Mouse (Mus musculus): Measurements from ENCODE around the gene Pla2g4a. TPM values are rescaled to one million over a fixed set of nuclear protein-coding genes. Genes with fewer than 3 reads are reported as not detected.

Gene Pla2g4a
- polyA plus RNA-seq, 1 experiment from 2014 or later: 12.2 TPM

DNA sequence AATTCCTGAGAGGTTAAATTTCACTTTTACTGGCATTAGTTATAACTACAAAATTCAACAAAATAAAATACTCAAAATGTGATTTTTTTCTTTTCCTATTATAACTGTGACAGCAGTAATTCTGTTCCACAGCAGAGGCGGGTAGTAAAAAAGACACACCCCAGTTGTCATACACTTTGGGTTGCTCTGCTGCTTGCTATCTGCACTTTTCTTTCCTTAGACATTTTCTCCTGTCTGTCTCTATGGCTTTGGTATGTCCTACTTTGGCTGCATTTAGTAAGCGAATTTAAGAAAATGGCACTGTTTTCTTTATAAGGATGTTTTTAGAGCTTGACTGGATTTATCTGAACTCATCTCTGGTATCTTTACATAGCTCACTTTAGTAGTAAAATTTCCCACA lies 98.9 kb downstream of the Pla2g4a start:
- TF ChIP-seq CTCF (IDR thresholded peaks at IDR 0.05; ENCODE audit: low read depth): no peak
- Histone ChIP-seq H3K27ac (ENCODE audit: low read depth) (no peak overlapping the region), H3K9me3 (ENCODE audit: low read depth, low read length) (no peaks in the 10 kb centered on the region), H3K4me1 (ENCODE audit: insufficient read depth) (no peaks in the 10 kb centered on the region), H3K4me2 (no peak overlapping the region), H3K9ac (no peak overlapping the region), H3K27me3 (ENCODE audit: insufficient read depth, low read length) (no peaks in the 10 kb centered on the region), H3K36me3 (ENCODE audit: insufficient read depth) (no peaks in the 10 kb centered on the region), H3K4me3 (ENCODE audit: low read depth, low read length) (no peak overlapping the region)
- DNase-seq: no peak
- no peak for ATAC-seq (ENCODE audit: insufficient read depth)
- 81% methylated on average over 2 of the region's 2 CpGs for WGBS

DNA sequence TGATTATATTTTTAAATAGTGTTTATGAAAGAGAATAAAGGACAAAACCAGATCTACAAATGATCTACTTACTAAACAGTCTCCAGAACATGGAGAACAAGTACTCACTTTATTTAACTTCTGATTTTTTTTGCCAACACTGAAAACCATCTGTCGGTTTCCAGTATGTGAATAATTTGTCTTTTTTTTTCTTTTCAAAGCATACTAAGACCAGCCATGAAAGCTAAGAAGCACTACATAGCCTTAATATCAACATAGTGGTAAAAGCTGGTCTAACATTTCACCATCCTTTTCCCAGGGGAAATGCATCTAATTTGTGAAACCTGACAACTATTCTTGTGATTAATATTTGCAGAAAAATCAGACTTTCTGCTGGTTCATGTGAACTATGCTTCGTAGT lies 99.5 kb downstream of the Pla2g4a start:
- H3K9me3 ChIP-seq (ENCODE audit: low read depth, low read length): no peaks in the 10 kb centered on the region
- no peak overlapping the region for H3K9ac ChIP-seq
- WGBS: 59% methylated on average over 2 of the region's 2 CpGs
- H3K27me3 ChIP-seq (ENCODE audit: insufficient read depth, low read length): no peaks in the 10 kb centered on the region
- H3K36me3 ChIP-seq (ENCODE audit: insufficient read depth): no peaks in the 10 kb centered on the region
- DNase-seq (no peak), ATAC-seq (ENCODE audit: insufficient read depth) (no peak)
- H3K27ac ChIP-seq (ENCODE audit: low read depth): no peak overlapping the region
- H3K4me3 ChIP-seq (ENCODE audit: low read depth, low read length): no peak overlapping the region
- no peaks in the 10 kb centered on the region for H3K4me1 ChIP-seq (ENCODE audit: insufficient read depth)
- no peak for TF ChIP-seq CTCF (IDR thresholded peaks at IDR 0.05; ENCODE audit: low read depth)
- H3K4me2 ChIP-seq: no peak overlapping the region

DNA sequence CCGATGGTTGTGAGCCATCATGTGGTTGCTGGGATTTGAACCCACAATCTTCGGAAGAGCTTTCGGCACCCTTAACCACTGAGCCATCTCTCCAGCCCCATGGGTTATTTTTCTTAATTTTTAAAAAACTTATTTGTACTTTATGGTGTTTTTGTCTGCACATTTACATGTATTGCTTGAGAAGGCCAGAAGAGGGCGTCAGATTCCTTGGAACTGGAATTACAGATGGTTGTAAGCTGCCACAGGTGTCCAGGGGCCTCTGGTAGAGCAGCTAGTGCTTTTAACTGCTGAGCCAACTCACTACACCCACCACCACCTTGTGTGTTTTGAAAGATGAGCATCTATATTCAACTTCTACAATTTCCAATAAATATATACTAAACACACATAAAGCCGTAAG lies 102.4 kb downstream of the Pla2g4a start:
- DNase-seq: no peak
- no peak for TF ChIP-seq CTCF (IDR thresholded peaks at IDR 0.05; ENCODE audit: low read depth)
- H3K27ac ChIP-seq (ENCODE audit: low read depth): no peak overlapping the region
- no peaks in the 10 kb centered on the region for H3K9me3 ChIP-seq (ENCODE audit: low read depth, low read length)
- WGBS: 74% methylated on average over 5 of the region's 5 CpGs
- no peaks in the 10 kb centered on the region for H3K36me3 ChIP-seq (ENCODE audit: insufficient read depth)
- no peaks in the 10 kb centered on the region for H3K27me3 ChIP-seq (ENCODE audit: insufficient read depth, low read length)
- no peak overlapping the region for H3K4me2 ChIP-seq
- H3K4me3 ChIP-seq (ENCODE audit: low read depth, low read length): no peak overlapping the region
- H3K9ac ChIP-seq: no peak overlapping the region
- no peaks in the 10 kb centered on the region for H3K4me1 ChIP-seq (ENCODE audit: insufficient read depth)
- ATAC-seq (ENCODE audit: insufficient read depth): no peak

DNA sequence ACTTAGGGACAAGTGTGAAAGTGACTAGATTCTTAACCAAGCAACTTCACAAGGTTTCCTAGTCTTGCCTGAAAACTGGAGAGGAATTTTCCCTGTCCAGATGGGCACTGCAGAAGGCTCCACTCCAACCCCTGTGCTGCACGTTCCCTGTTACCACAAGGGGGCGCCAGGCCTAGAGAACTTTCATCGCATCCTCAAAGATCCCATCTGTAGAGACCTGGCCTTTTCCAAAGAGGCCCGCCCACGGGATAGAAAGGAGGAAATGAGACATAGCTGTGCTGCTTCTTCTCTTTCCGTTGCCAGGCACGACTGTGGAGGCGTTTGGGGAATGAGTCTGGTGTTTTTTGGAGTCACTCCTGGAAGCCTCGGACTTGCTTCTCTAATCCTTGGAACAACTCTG lies 104.4 kb downstream of the Pla2g4a start:
- H3K4me1 ChIP-seq (ENCODE audit: insufficient read depth): no peaks in the 10 kb centered on the region
- H3K27ac ChIP-seq (ENCODE audit: low read depth): no peak overlapping the region
- ATAC-seq (ENCODE audit: insufficient read depth) (no peak), DNase-seq (peak; percentile 70)
- no peak overlapping the region for H3K9ac ChIP-seq
- no peaks in the 10 kb centered on the region for H3K27me3 ChIP-seq (ENCODE audit: insufficient read depth, low read length)
- H3K9me3 ChIP-seq (ENCODE audit: low read depth, low read length): no peaks in the 10 kb centered on the region
- peak; percentile 69 for TF ChIP-seq CTCF (IDR thresholded peaks at IDR 0.05; ENCODE audit: low read depth)
- H3K36me3 ChIP-seq (ENCODE audit: insufficient read depth): no peaks in the 10 kb centered on the region
- no peak overlapping the region for H3K4me2 ChIP-seq
- no peak overlapping the region for H3K4me3 ChIP-seq (ENCODE audit: low read depth, low read length)
- 36% methylated on average over 9 of the region's 9 CpGs for WGBS

DNA sequence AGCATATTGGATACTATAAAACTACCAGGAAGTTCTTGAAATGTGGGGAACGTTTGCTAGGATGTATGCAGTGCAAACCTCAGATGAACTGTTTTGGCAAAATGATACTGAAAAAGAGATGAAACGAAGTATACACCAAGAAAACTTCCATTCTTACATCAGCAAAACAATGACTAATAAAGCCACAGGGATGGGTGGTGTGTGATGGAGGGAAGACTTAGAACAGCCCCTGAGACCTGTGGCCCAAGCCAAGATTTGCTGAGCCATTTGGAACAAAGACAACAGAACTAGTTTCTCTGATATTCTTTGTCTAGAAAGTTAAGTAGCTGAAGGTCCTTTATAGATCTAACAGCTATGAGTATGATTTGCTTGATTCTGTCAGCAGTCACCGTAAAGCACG lies 105.5 kb downstream of the Pla2g4a start:
- ATAC-seq (ENCODE audit: insufficient read depth): no peak
- Histone ChIP-seq H3K27me3 (ENCODE audit: insufficient read depth, low read length) (no peaks in the 10 kb centered on the region), H3K9me3 (ENCODE audit: low read depth, low read length) (no peaks in the 10 kb centered on the region), H3K36me3 (ENCODE audit: insufficient read depth) (no peaks in the 10 kb centered on the region), H3K4me2 (no peak overlapping the region), H3K9ac (no peak overlapping the region), H3K4me3 (ENCODE audit: low read depth, low read length) (no peak overlapping the region), H3K27ac (ENCODE audit: low read depth) (no peak overlapping the region), H3K4me1 (ENCODE audit: insufficient read depth) (no peaks in the 10 kb centered on the region)
- WGBS: 73% methylated on average over 4 of the region's 4 CpGs
- DNase-seq: no peak
- TF ChIP-seq CTCF (IDR thresholded peaks at IDR 0.05; ENCODE audit: low read depth): no peak

DNA sequence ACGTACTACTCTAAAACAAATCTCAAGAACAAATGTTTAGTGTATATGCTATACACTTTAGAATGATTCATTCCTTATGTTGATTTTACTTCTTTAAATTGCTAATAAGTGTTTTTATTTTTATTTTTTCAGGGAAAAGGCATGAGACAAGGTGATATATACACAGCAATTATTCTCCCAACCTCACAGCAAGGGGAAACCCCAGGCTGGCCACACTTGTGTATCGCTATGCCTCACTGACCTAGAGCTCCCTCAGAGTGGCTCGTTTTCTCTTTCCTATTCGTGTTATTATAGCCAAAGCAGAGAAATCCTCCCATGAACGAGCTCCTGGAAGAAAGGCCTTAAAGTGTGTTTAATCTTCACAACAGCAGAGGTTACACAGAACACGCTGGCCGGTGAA lies 106.2 kb downstream of the Pla2g4a start:
- no peak for ATAC-seq (ENCODE audit: insufficient read depth)

DNA sequence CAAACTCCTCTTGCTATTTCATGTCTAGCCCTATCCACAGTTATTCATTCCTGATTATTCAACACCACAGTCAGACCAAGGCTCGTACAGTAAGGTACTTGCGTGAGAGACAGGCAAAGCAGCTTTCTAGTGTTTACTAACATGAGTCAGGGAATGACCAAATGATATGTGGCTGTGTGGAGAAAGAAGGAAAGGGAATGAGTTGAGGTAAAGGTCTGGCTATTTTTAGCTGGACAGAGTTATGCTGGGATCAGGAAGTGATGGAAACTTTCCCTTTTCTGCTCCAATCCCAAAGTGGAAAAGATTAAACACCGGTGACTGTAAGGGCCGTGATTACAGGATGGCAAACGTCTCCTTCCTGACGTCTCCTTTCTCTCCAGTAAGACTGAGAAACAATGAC lies 114.4 kb downstream of the Pla2g4a start:
- peak; percentile 9 for DNase-seq
- TF ChIP-seq CTCF (IDR thresholded peaks at IDR 0.05; ENCODE audit: low read depth): no peak
- Histone ChIP-seq H3K4me2 (no peak overlapping the region), H3K9me3 (ENCODE audit: low read depth, low read length) (no peaks in the 10 kb centered on the region), H3K27ac (ENCODE audit: low read depth) (no peak overlapping the region), H3K27me3 (ENCODE audit: insufficient read depth, low read length) (no peaks in the 10 kb centered on the region), H3K4me1 (ENCODE audit: insufficient read depth) (no peaks in the 10 kb centered on the region), H3K4me3 (ENCODE audit: low read depth, low read length) (no peak overlapping the region), H3K9ac (no peak overlapping the region), H3K36me3 (ENCODE audit: insufficient read depth) (no peaks in the 10 kb centered on the region)
- WGBS: 30% methylated on average over 6 of the region's 6 CpGs
- ATAC-seq (ENCODE audit: insufficient read depth): no peak

More for the DNA sequence above, 106.2 kb downstream of the Pla2g4a start:
- WGBS: 68% methylated on average over 7 of the region's 7 CpGs
- H3K4me3 ChIP-seq (ENCODE audit: low read depth, low read length): no peak overlapping the region
- H3K36me3 ChIP-seq (ENCODE audit: insufficient read depth): no peaks in the 10 kb centered on the region
- no peak overlapping the region for H3K4me2 ChIP-seq
- DNase-seq: no peak
- no peak for TF ChIP-seq CTCF (IDR thresholded peaks at IDR 0.05; ENCODE audit: low read depth)
- no peak overlapping the region for H3K27ac ChIP-seq (ENCODE audit: low read depth)
- no peak overlapping the region for H3K9ac ChIP-seq
- no peaks in the 10 kb centered on the region for H3K4me1 ChIP-seq (ENCODE audit: insufficient read depth)
- H3K9me3 ChIP-seq (ENCODE audit: low read depth, low read length): no peaks in the 10 kb centered on the region
- H3K27me3 ChIP-seq (ENCODE audit: insufficient read depth, low read length): no peaks in the 10 kb centered on the region

DNA sequence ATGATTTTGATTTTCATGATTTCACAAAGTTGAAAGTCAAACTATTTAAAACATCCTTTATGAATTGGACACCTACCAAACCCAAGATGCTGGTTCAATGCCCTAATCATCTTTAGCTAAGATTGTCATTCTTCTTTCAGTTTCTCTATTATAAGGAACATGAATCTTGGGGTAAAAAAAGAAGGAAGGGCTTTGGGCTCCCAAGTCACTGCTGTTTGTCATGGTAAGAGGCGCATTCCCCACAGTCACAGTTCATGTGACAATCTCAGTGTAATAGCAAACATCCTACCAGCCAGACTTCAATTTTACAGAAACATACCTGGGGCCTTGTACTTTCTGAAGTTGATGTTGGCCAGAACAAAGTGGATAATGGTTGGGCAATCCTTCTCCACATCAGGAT lies 119.2 kb downstream of the Pla2g4a start:
- TF ChIP-seq CTCF (IDR thresholded peaks at IDR 0.05; ENCODE audit: low read depth): no peak
- Histone ChIP-seq H3K4me3 (ENCODE audit: low read depth, low read length) (no peak overlapping the region), H3K4me2 (no peak overlapping the region), H3K9ac (no peak overlapping the region), H3K27ac (ENCODE audit: low read depth) (no peak overlapping the region), H3K36me3 (ENCODE audit: insufficient read depth) (no peaks in the 10 kb centered on the region), H3K9me3 (ENCODE audit: low read depth, low read length) (no peaks in the 10 kb centered on the region), H3K4me1 (ENCODE audit: insufficient read depth) (no peaks in the 10 kb centered on the region), H3K27me3 (ENCODE audit: insufficient read depth, low read length) (no peaks in the 10 kb centered on the region)
- WGBS: 84% methylated on average over 1 of the region's 1 CpGs
- no peak for DNase-seq
- ATAC-seq (ENCODE audit: insufficient read depth): no peak

Data from lung, embryonic 14.5 days (tissue).